Mouse (Mus musculus): Measurements from ENCODE around the gene Rap2a.

Rap2a gene

DNA sequence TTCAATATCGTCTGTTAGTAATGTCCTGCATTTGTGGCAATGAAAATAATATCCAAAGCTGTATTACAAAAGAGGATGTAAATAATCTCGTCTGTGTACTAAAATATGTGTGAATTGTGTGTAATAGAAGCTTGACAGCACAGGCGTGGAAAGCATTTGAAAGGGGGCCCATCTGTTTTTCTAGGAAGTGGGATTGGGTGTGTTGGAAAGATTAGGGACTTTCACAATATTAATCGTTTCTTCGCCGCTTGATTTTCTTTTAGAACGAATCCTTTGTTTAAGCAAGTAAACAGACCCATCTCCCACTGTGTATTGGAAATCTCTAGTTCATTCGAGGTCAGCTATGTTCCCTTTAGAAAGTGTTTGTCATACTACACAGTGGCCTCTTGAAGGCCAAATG is 64.2 kb downstream of the Rap2a start:
- no peak for DNase-seq (ENCODE audit: low spot score in 2 of 2)

DNA sequence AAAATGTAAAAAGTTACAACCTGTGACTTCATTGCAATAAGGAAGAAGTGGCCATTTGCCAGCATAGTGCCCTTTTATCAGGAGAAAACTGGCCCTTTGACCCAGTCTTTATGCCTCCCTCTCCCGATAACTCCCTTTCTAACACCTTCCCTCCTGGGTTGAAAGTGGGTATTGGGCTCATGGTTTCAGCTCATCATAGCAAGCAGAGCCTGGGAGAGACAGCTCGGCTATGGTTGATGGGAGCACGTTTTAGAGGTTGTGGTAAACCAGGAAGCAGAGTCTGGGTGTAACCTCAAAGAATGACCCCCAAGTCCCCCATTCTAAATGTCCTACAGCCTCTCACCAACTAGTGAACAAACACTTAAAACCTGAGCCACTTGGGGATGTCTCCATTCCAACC is 64.7 kb downstream of the Rap2a start:
- DNase-seq (ENCODE audit: low spot score in 2 of 2) = no peak

DNA sequence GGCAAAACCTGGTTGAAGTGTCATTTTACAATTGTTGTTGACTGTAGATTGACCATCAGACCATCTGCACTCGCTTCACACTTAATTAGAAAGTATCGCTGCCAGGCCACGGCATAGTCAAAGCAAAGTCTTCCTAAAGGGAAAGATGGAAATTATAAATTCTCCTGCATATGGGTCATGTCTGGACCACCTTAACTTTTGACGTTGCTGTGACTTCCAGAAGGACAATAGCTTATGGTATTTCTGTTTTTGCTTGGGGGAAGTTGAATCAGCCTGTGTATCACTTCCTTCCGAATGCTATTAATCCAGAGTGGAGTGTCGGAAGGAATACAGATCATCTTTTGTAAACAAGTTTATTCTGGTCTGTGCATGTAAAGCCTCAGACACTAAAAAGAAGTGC is 65.6 kb downstream of the Rap2a start:
- DNase-seq (ENCODE audit: low spot score in 2 of 2) = no peak

- no peak for DNase-seq (ENCODE audit: low spot score in 2 of 2)
Observed at GRCm38 (mm10) chr14:120544495-120544894, 66.3 kb downstream of the Rap2a start.

DNA sequence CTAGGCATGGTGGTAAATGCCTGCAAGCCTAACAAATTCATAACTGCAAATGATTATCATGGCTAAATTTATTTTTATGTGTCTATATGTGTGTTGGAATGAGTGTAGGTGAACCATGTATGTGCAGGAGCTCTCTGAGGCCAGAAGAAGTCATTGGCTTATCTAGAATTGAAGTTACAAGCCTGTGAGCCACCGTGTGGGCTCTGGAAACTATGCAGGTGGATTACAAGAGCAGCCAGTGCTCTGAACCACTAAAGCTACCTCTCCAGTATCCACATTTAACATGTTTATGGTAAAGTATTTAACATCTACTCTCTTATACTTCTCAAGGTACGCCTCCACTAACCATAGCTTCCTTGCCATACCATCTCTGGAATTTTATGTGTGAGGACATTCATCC is 66.7 kb downstream of the Rap2a start:
- DNase-seq (ENCODE audit: low spot score in 2 of 2) = no peak
